Comparison of ENCODE assay signal across 13 mouse cellular contexts in the genomic region with DNA sequence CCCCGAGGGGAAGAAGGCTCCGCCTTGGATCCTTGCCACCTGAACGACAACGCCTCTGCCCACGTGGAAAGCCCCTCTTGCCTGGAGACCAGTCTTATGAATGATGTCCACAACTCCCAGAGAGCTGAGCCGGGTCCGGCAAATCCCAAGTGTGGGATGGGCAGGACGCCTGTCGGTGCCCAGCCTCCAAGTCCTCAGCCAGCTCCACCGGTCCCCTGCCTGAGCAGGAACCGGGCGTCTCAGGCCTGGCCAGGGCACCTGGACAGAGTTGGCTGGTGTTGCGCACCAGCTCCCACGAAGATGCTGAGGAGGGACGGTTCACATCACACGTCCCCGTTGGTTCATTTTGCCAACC. TPM values are rescaled to one million over a fixed set of nuclear protein-coding genes. Genes with fewer than 3 reads are reported as not detected.
DNase-seq lines count a peak whose midpoint lies in the region; ATAC-seq and TF ChIP-seq lines count a peak whose summit lies in the region.
"Had no signal": no experiment of that assay in that cellular context is flagged by ENCODE, and none has a peak within 500 bp of the region (broad histone marks: within the 10 kb centered on the region; RNA-seq: fewer than 3 reads in every experiment).

No protein-coding gene starts in this region.

- no peaks in the 10 kb centered on the region for H3K9me3 ChIP-seq in neural tube, embryonic 15.5 days (replicated peaks)
- H3K9me3 ChIP-seq in forebrain, embryonic 12.5 days, result no peaks in the 10 kb centered on the region
- no peaks in the 10 kb centered on the region for H3K9me3 ChIP-seq in midbrain, embryonic 11.5 days (ENCODE audit: control insufficient read depth, low read length)
- H3K9me3 ChIP-seq in stomach, postnatal 0 days (ENCODE audit: control insufficient read depth, low read length), result no peaks in the 10 kb centered on the region
- H3K9me3 ChIP-seq: liver, embryonic 12.5 days had no signal

- H3K27ac ChIP-seq in neural tube, embryonic 15.5 days (replicated peaks), result no peak overlapping the region
- H3K27ac ChIP-seq in forebrain, embryonic 12.5 days, result peak overlapping the region; percentile 82; the same call in 1 of the 2 replicates
- no peak overlapping the region for H3K27ac ChIP-seq in midbrain, embryonic 11.5 days (ENCODE audit: low read depth, low read length)
- H3K27ac ChIP-seq in stomach, postnatal 0 days (replicated peaks), result no peak overlapping the region
- H3K27ac ChIP-seq: liver, embryonic 12.5 days had no signal

- H3K4me2 ChIP-seq in neural tube, embryonic 15.5 days, result no peak overlapping the region
- H3K4me2 ChIP-seq in forebrain, embryonic 12.5 days, result peak overlapping the region; percentile 51
- H3K4me2 ChIP-seq in midbrain, embryonic 11.5 days, result no peak overlapping the region
- no peak overlapping the region for H3K4me2 ChIP-seq in stomach, postnatal 0 days (replicated peaks; ENCODE audit: low read depth)
- H3K4me2 ChIP-seq: heart, embryonic 11.5 days; liver, embryonic 12.5 days had no signal

- WGBS in neural tube, embryonic 15.5 days, result 2% methylated on average over 17 of the region's 17 CpGs
- 1% methylated on average over 17 of the region's 17 CpGs for WGBS in forebrain, embryonic 12.5 days
- WGBS in midbrain, embryonic 11.5 days, result 1% methylated on average over 17 of the region's 17 CpGs
- 10% methylated on average over 17 of the region's 17 CpGs for WGBS in stomach, postnatal 0 days

- TF ChIP-seq CTCF in stomach, postnatal 0 days (IDR thresholded peaks at IDR 0.05; ENCODE audit: low read depth), result no peak

- no peaks in the 10 kb centered on the region for H3K36me3 ChIP-seq in neural tube, embryonic 15.5 days
- no peaks in the 10 kb centered on the region for H3K36me3 ChIP-seq in forebrain, embryonic 12.5 days (replicated peaks)
- H3K36me3 ChIP-seq in midbrain, embryonic 11.5 days (ENCODE audit: control insufficient read depth, insufficient read depth, low read length), result no peaks in the 10 kb centered on the region
- H3K36me3 ChIP-seq in stomach, postnatal 0 days (ENCODE audit: control insufficient read depth, insufficient read depth, low read length), result no peaks in the 10 kb centered on the region
- H3K36me3 ChIP-seq: liver, embryonic 12.5 days had no signal

- TF ChIP-seq EP300 in stomach, postnatal 0 days (optimal IDR thresholded peaks at IDR 0.05), result no peak

- H3K27me3 ChIP-seq in neural tube, embryonic 15.5 days (replicated peaks), result peaks cover 77% of the 10 kb centered on the region
- peaks cover 93% of the 10 kb centered on the region for H3K27me3 ChIP-seq in forebrain, embryonic 12.5 days
- peaks cover 83% of the 10 kb centered on the region for H3K27me3 ChIP-seq in midbrain, embryonic 11.5 days (ENCODE audit: control insufficient read depth, insufficient read depth, low read length)
- peaks cover 8% of the 10 kb centered on the region; the same call in 1 of the 2 replicates for H3K27me3 ChIP-seq in stomach, postnatal 0 days (ENCODE audit: control insufficient read depth, insufficient read depth, low read length)

- ATAC-seq in neural tube, embryonic 15.5 days (ENCODE audit: low FRiP score), result no peak
- ATAC-seq in forebrain, embryonic 12.5 days (ENCODE audit: low FRiP score), result no peak; the same call in 1 of the 2 replicates
- ATAC-seq in midbrain, embryonic 11.5 days (ENCODE audit: low FRiP score), result peak; percentile 76
- ATAC-seq in stomach, postnatal 0 days (ENCODE audit: low FRiP score, low TSS enrichment), result 0 out of 2 replicates have a peak, but pooled peaks have one; percentile 29
- ATAC-seq: liver, embryonic 12.5 days had no signal

- H3K4me1 ChIP-seq in neural tube, embryonic 15.5 days, result peaks cover 21% of the 10 kb centered on the region
- H3K4me1 ChIP-seq in forebrain, embryonic 12.5 days, result peaks cover 46% of the 10 kb centered on the region
- H3K4me1 ChIP-seq in midbrain, embryonic 11.5 days (ENCODE audit: control insufficient read depth, insufficient read depth, low read length), result peaks cover 14% of the 10 kb centered on the region
- no peaks in the 10 kb centered on the region for H3K4me1 ChIP-seq in stomach, postnatal 0 days (replicated peaks; ENCODE audit: control insufficient read depth, insufficient read depth)
- H3K4me1 ChIP-seq: liver, embryonic 12.5 days had no signal

- no peak overlapping the region for H3K9ac ChIP-seq in neural tube, embryonic 15.5 days (replicated peaks)
- H3K9ac ChIP-seq in forebrain, embryonic 12.5 days, result no peak overlapping the region
- no peak overlapping the region for H3K9ac ChIP-seq in midbrain, embryonic 11.5 days (ENCODE audit: low read length)
- H3K9ac ChIP-seq in stomach, postnatal 0 days (ENCODE audit: low read length), result no peak overlapping the region
- H3K9ac ChIP-seq: liver, embryonic 12.5 days had no signal

- no peak overlapping the region for H3K4me3 ChIP-seq in neural tube, embryonic 15.5 days (replicated peaks)
- H3K4me3 ChIP-seq in forebrain, embryonic 12.5 days (replicated peaks), result no peak overlapping the region
- H3K4me3 ChIP-seq in midbrain, embryonic 11.5 days (ENCODE audit: low read depth, low read length), result no peak overlapping the region
- no peak overlapping the region for H3K4me3 ChIP-seq in stomach, postnatal 0 days (ENCODE audit: low read depth, low read length)
- H3K4me3 ChIP-seq: liver, embryonic 12.5 days had no signal

- DNase-seq in neural tube, embryonic 10.5 days (ENCODE audit: extremely low spot score, low spot score), result peak; percentile 45
- DNase-seq in midbrain, embryonic 11.5 days (ENCODE audit: low spot score, missing footprints), result peak; percentile 86
- no peak for DNase-seq in stomach, postnatal 0 days (ENCODE audit: low spot score)
- no peak for DNase-seq in thymus, adult 18-20 months
- no peak for DNase-seq in urinary bladder, postnatal 36 days (ENCODE audit: low spot score in 2 of 2)
- DNase-seq: cerebellum, adult 11-12 months; kidney, adult 2 months; right cerebral cortex, adult 18-20 months had no signal

RNA-seq across cellular contexts. Expression of a gene that starts 10.1 kb away (rescaled TPM):
- polyA plus RNA-seq in neural tube, embryonic 15.5 days (2015; fragmentation: Nextera tagmentation; extraction: Ambion mirVana), result 0.20 TPM in 1 of 2 replicates, not detected in the other
- 17.9 and 31.3 TPM in 2 replicates for polyA plus RNA-seq in forebrain, embryonic 12.5 days (2016; fragmentation: Nextera tagmentation; extraction: Ambion mirVana)
- polyA plus RNA-seq in midbrain, embryonic 11.5 days (2014; fragmentation: Nextera tagmentation; extraction: Ambion mirVana), result 1.1 and 1.8 TPM in 2 replicates
- not detected in 2 replicates for polyA plus RNA-seq in stomach, postnatal 0 days (2015; fragmentation: Nextera tagmentation; extraction: Ambion mirVana)
- polyA plus RNA-seq: heart, embryonic 11.5 days; kidney, adult 2 months; liver, embryonic 12.5 days; lung, embryonic 16.5 days had no signal

RNA-seq across cellular contexts. Expression of a gene that starts 40.9 kb away (rescaled TPM):
- polyA plus RNA-seq in neural tube, embryonic 15.5 days (2015; fragmentation: Nextera tagmentation; extraction: Ambion mirVana), result 24.6 and 30.2 TPM in 2 replicates
- 48.5 and 53.7 TPM in 2 replicates for polyA plus RNA-seq in forebrain, embryonic 12.5 days (2016; fragmentation: Nextera tagmentation; extraction: Ambion mirVana)
- polyA plus RNA-seq in midbrain, embryonic 11.5 days (2014; fragmentation: Nextera tagmentation; extraction: Ambion mirVana), result 36.3 and 37.2 TPM in 2 replicates
- 42.2 and 43.2 TPM in 2 replicates for polyA plus RNA-seq in stomach, postnatal 0 days (2015; fragmentation: Nextera tagmentation; extraction: Ambion mirVana)

Comparison
In these comparisons a context has a peak if more than half of its experiments do, and no peak if none do; other contexts are left out.
1. DNase-seq: peak in neural tube, embryonic 10.5 days (single experiment) and midbrain, embryonic 11.5 days (single experiment); none in stomach, postnatal 0 days (single experiment), thymus, adult 18-20 months (0 of 2) and urinary bladder, postnatal 36 days (0 of 2).
2. ATAC-seq: peak in midbrain, embryonic 11.5 days (single experiment) and stomach, postnatal 0 days (single experiment); none in neural tube, embryonic 15.5 days (single experiment) and forebrain, embryonic 12.5 days (single experiment).